Mouse (Mus musculus): ENCODE data around the gene Disc1.

GRCm38 (mm10) chr8:125012695-125013627 lies 41.0 kb upstream of the Disc1 start, which contains the start of gene Tsnax:
- TF ChIP-seq POLR2A (IDR thresholded peaks at IDR 0.05; ENCODE audit: borderline replicate concordance, extremely low read depth, insufficient read depth, insufficient read length, poor library complexity, severe bottlenecking): peak; percentile 64
- TF ChIP-seq CTCF (IDR thresholded peaks at IDR 0.05; ENCODE audit: borderline replicate concordance, extremely low read depth, insufficient read depth, insufficient read length): no peak
